Mouse (Mus musculus) cerebellum, adult 2 months (tissue): ENCODE data around the gene Kdm4c. TPM values are rescaled to one million over a fixed set of nuclear protein-coding genes. Genes with fewer than 3 reads are reported as not detected.
"Not testable (repeated sequence)": the region's sequence is repeated elsewhere in the genome, so short reads cannot be mapped to it uniquely, and the experiment has no call there.

Experiments
- DNase-seq, 2 experiments: peaks; one replicate each; pipeline ENCODE4 v3.0.0; 2021
- H3K27ac ChIP-seq: fragments of 200-500 bp; 2 replicates; pipeline ENCODE4 v1.5.1; 2012; ENCODE audit warnings: low read length, control low read depth, inconsistent platforms; ENCODE audit not compliant: insufficient read depth
- H3K27me3 ChIP-seq: fragments of 200-500 bp; 2 replicates; pipeline ENCODE4 v1.6.1; 2012; ENCODE audit warnings: inconsistent platforms, mild to moderate bottlenecking, low read length, moderate library complexity; ENCODE audit not compliant: control insufficient read depth, insufficient read depth
- H3K4me1 ChIP-seq: fragments of 200-500 bp; 2 replicates; pipeline ENCODE4 v1.6.1; 2011; ENCODE audit warnings: low read length; ENCODE audit not compliant: control insufficient read depth, insufficient read depth
- H3K4me3 ChIP-seq: fragments of 200-500 bp; replicated peaks from 2 replicates; pipeline ENCODE3; 2011; ENCODE audit warnings: mild to moderate bottlenecking, low read depth, low read length, control low read depth; ENCODE audit not compliant: insufficient read depth
- CTCF ChIP-seq: fragments of 200-500 bp; IDR thresholded peaks from 2 replicates; pipeline ENCODE4 v1.5.1; 2011; ENCODE audit warnings: low read depth, mild to moderate bottlenecking, control low read depth, low read length, moderate library complexity, borderline replicate concordance; ENCODE audit not compliant: insufficient read depth
- POLR2A ChIP-seq: fragments of 200-500 bp; IDR thresholded peaks from 2 replicates; pipeline ENCODE4 v1.6.1; 2011; ENCODE audit warnings: low read length, control low read depth, borderline replicate concordance; ENCODE audit not compliant: insufficient read depth
- WGBS: fragments of 180-500 bp; shearing (Covaris S2); methylation state at CpG from one replicate; pipeline ENCODE4 v1.1.7; 2018; 5-methylcytosine and 5-hydroxymethylcytosine counted together
- polyA plus RNA-seq: library from polyadenylated mRNA; depleted of rRNA; stranded (reverse); fragments of >200 nt; gene quantifications from 2 replicates; pipeline ENCODE4 v1.2.3, GENCODE M21; 2012; rRNA removed

Kdm4c gene
- polyA plus RNA-seq = 14.0 TPM in 2 replicates

GRCm38 (mm10) chr4:74242176-74242575 lies at the start of gene Kdm4c:
Gene Kdm4c, plus strand, starts transcription at chr4:74242497.
- no peaks in the 10 kb centered on the region for H3K4me1 ChIP-seq
- no peak within 1 kb of the TSS for H3K27ac ChIP-seq
- no peak within 1 kb of the TSS for H3K4me3 ChIP-seq
- no peak for DNase-seq
- 95% methylated on average over 1 of the region's 1 CpGs for WGBS
- TF ChIP-seq POLR2A (no peak), CTCF (no peak)
- no peaks in the 10 kb centered on the region for H3K27me3 ChIP-seq

GRCm38 (mm10) chr4:74201281-74201811 lies 41.0 kb upstream of the Kdm4c start:
- TF ChIP-seq POLR2A (no peak), CTCF (no peak)
- no peak for DNase-seq
- no peak overlapping the region for H3K4me3 ChIP-seq
- H3K27me3 ChIP-seq = no peaks in the 10 kb centered on the region
- H3K27ac ChIP-seq = no peak overlapping the region
- H3K4me1 ChIP-seq = no peaks in the 10 kb centered on the region

DNA sequence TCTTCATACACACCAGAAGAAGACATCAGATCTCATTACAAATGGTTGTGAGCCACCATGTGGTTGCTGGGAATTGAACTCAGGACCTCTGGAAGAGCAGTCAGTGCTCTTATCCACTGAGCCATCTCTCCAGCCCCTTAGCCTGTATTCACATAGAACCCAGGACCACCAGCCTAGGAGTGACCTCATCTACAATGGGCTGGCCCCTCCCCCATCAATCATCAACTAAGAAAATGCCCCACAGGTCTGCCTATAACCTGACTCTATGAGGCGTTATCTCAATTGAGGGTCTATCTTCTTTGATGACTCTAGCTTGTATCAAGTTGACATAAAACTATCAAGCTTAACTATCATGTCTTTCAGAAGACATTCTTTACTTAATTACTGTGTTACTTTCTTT lies 20.5 kb upstream of the Kdm4c start:
- H3K27me3 ChIP-seq, DNase-seq, H3K4me3 ChIP-seq, H3K4me1 ChIP-seq, H3K27ac ChIP-seq: not testable (repeated sequence)
- 94% methylated on average over 1 of the region's 1 CpGs for WGBS

DNA sequence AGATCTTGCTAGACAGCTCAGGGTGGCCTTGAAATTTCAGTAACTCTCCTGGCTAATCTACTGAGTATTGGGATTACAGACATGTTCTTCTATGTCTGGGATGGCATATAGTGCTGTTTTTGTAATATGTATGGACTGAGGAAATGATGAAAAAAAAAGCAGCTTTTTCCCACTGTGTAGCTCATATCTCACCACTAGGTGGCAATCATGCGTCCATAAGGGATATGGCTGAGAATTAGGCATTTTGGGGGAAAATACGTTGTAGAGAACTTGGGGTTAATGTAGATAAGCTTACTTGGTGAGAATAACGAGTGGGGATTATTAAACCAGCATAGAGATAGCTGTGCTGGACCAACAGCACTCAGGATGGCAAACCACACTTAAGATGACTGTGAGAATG lies 19.9 kb upstream of the Kdm4c start:
- H3K4me3 ChIP-seq = no peak overlapping the region
- 32% methylated on average over 3 of the region's 3 CpGs for WGBS
- H3K4me1 ChIP-seq = no peaks in the 10 kb centered on the region
- TF ChIP-seq POLR2A (no peak), CTCF (peak; percentile 25; the same call in 1 of the 2 replicates)
- H3K27me3 ChIP-seq = no peaks in the 10 kb centered on the region
- H3K27ac ChIP-seq = no peak overlapping the region
- DNase-seq = no peak

DNA sequence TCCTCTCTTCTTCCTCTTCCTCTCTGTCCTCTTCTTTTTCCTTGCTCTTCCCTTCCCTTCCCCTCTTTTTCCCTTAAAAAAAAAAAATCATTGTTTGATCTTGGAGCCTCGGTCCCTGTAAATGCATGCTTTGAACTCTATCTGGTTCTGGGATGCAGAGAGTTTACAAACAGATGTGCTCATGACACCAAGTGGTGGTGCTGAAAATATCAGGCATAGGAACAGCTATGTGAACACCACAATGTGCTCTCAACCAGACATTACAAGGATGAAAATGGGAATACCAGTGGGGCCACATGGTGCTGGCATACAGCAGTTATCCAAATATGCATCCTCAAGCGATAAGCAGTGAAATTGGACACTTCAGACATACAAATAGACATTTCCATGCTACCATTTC lies 18.1 kb upstream of the Kdm4c start:
- no peak for TF ChIP-seq POLR2A
- no peak for TF ChIP-seq CTCF

DNA sequence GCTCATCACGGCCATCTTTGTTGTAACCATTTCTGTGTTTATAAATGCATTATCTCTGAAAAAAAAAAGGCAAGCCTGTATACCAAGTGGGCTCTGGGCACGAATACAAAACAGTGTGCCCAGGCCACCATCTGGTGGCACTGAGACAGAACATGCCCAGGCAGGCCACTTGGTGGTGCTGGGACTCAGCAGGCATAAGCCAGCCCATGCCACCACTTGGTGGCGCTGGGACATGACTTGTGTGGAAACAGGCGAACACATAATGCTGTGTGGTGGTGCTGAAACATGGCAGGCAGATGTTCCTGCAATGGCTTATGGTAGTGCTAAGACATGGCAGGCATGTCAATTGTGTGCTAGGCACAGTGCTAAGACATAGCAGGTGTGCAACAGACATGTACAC lies 11.3 kb upstream of the Kdm4c start:
- Histone ChIP-seq H3K4me1 (no peaks in the 10 kb centered on the region), H3K27me3 (no peaks in the 10 kb centered on the region), H3K27ac (no peak overlapping the region), H3K4me3 (no peak overlapping the region)
- TF ChIP-seq CTCF (peak; percentile 35; the same call in 1 of the 2 replicates), POLR2A (no peak)
- DNase-seq = no peak
- 65% methylated on average over 4 of the region's 4 CpGs for WGBS

More for the DNA sequence above, 18.1 kb upstream of the Kdm4c start:
- H3K4me3 ChIP-seq = no peak overlapping the region
- WGBS = 72% methylated on average over 2 of the region's 2 CpGs
- no peaks in the 10 kb centered on the region for H3K27me3 ChIP-seq
- no peak for DNase-seq
- no peak overlapping the region for H3K27ac ChIP-seq
- H3K4me1 ChIP-seq = no peaks in the 10 kb centered on the region

DNA sequence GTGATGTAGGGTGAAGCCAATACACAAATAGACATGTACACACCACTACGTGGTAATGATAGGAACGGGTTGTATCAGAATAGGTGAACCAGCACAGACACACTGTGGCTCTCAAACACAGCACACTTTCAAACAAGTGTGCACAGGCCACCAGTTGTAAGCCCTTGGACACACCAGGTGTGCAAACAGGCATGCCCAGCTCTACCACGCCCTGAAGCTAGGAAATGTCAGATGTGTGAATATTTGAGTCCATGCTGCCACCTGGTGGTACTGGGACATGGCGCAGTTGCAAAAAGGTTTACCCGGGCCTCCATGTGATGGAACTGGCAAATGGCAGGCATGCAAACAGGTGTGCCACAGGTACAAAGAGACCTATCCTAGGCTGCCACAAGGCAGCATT lies 10.9 kb upstream of the Kdm4c start:
- Histone ChIP-seq H3K27me3 (no peaks in the 10 kb centered on the region), H3K4me1 (no peaks in the 10 kb centered on the region), H3K27ac (no peak overlapping the region), H3K4me3 (no peak overlapping the region)
- peak; percentile 37 to 42 for DNase-seq
- 58% methylated on average over 5 of the region's 5 CpGs for WGBS
- TF ChIP-seq POLR2A (no peak), CTCF (peak; percentile 69)

DNA sequence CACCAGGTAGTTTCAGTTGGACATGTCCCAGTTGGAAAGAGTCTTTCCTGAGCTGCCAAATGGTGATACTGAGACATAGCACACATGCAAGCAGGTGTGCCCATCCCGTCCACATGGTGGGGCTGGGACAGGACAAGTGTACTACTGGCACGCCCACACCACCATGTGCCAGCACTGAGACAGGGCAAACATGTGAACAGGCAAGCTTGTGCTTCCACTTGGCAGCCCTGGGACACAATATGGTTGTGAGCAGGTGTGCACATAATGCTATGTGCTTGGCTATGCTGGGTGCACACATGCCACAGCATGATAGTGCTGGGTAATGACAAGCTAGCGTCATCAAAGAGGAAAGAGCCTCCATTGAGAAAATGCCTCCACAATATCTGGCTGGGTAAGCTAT lies 8.8 kb upstream of the Kdm4c start:
- TF ChIP-seq CTCF (no peak), POLR2A (no peak)
- H3K4me3 ChIP-seq = no peak overlapping the region
- no peak overlapping the region for H3K27ac ChIP-seq
- H3K4me1 ChIP-seq = no peaks in the 10 kb centered on the region
- H3K27me3 ChIP-seq = no peaks in the 10 kb centered on the region
- peak in 1 of 2 experiments; percentile 38 for DNase-seq
- WGBS = 46% methylated on average over 3 of the region's 3 CpGs
